Mouse (Mus musculus) megakaryocyte, embryonic 14.5 days (primary cell): ENCODE results near the gene Hoxd4.

ENCODE experiments used
- FLI1 ChIP-seq: IDR thresholded peaks from 2 replicates; pipeline ENCODE4 v1.6.1; 2012; ENCODE audit warnings: low read length, inconsistent platforms, mixed read lengths
- GATA1 ChIP-seq: IDR thresholded peaks from 3 replicates; pipeline ENCODE4 v1.6.1; 2012; ENCODE audit warnings: mixed read lengths, low read length, inconsistent platforms, borderline replicate concordance

DNA sequence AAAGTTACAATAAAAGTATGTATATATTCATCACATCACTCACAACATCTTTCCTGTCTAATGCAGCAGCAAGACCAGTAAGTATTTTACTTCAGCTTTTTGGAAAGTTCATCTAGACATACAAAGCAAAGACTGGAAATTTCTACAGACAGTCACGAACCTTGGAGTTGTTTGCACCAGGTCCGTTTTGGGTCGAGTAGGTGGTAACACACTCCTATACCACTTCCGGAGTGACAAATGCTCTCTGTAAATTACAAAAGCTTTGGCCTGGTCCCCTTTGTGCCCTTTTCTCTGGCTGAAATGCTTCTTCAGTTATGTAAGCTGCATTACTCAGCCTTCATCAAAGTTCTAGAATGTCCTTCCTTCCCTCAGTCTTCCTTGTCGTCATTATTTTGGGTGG, 42.0 kb downstream of the Hoxd4 start:
- no peak for TF ChIP-seq GATA1
- no peak for TF ChIP-seq FLI1
